Mouse (Mus musculus) cerebellum, postnatal 10 days (tissue): ENCODE data around the gene Lcp2.
A peak's percentile ranks its signal among the peaks of the same experiment; 100 is the strongest.

Experiments
- DNase-seq, 2 experiments: peaks; one replicate each; pipeline ENCODE4 v3.0.0; 2021; ENCODE audit warnings: mixed read lengths in 2 of 2

The Lcp2 gene

GRCm38 (mm10) chr11:34048375-34049124 is 1.8 kb downstream of the Lcp2 start:
- no peak for DNase-seq

DNA sequence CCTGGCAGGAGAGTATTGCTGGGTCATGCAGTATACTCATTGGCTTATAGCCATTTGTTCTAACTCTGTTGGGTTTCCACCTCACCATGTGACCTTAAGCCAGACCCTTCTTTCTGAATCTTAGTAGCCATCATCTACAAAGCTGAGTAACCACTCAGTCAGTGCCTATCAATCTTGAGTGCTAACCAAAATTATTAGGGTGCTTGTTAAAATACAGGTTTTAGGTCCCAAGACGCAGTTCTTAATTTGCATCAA is 2.3 kb downstream of the Lcp2 start:
- DNase-seq = no peak

GRCm38 (mm10) chr11:34050063-34050462 is 3.3 kb downstream of the Lcp2 start:
- DNase-seq = no peak

DNA sequence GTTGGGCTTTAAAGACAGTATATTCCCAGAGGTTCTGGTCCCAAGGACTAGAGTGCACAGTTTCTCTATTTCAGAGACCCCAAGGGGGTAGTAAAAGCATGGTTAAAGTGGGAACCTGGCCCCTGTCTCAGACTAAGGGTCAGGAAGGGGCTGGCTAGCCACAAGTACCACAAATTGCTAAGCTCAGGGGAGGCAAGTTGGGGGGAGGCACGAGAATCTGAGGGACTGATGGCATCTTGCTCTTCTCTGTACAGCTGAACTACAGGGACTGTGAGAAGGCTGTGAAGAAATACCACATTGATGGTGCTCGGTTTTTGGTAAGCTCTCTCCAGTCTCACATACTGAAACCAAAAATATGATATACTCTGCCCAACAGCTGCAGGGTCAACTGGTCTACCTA is 3.9 kb downstream of the Lcp2 start:
- no peak for DNase-seq

DNA sequence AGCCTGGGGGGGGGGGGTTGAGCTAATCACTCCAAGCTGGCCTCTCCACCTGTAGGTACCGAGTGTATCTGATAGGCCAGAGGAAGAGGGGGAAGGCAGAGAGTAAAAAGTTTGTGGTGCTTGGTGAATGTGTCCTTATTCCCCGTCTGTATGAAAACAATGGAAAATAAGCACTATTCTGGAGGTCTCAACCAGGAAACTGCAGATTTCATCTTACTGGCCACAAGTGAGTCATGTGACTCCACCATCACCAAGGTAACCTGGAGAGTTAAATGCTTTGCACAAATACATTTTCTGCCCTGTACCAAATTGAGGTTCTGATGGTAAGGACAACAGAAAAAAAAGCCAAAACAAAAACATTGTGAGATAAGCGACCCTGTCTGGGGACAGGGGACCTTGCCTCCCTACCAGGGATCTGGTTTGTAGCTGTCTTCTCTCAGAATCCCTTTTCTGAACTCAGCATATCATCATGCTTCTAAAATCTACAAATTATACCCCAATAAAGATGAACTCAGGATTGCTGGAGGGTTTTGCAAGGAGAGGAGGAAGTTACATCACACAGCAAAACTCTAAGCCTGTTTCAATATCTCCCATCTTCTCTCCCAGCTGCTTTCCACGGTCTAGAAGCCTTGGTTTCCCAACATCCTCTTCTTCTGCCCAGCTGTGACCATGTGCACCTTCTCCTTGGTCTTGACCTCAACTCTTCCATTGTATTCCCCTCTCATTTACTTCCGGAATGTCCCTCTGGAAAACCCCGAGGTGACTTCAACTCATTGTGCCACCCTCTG is 6.5 kb downstream of the Lcp2 start:
- no peak for DNase-seq

DNA sequence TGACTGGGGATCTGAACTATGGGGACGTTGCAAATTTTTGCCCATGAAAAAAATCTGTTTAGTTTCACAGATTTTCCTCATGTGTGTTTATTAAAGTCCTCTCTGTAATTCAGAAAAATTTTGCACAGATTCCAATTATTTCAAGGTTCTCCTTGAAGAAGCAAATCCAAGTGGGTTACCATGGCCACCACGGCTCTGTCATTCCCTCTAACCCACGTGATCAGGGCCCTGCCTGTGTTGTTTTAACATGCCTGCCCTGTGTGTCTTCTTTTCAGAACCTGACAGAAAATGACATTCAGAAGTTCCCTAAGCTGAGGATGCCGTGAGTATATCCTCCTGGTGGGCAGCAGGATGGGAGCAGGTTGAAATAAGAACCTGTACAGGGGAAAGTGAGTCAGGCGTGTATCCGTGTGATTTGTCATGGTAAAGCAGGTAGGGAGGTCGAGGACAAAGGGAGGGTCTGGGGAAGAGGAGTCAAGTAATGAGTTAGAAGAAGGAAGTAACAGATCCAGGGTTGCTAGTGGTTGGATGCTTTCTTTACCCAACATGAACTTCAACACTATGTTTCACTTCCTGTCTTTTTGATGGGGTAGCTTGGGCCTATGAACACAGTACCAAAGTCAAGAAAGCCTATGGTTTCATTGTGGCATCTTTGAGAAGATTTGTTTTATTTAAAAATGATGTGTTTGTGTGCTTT is 7.5 kb downstream of the Lcp2 start:
- no peak for DNase-seq

DNA sequence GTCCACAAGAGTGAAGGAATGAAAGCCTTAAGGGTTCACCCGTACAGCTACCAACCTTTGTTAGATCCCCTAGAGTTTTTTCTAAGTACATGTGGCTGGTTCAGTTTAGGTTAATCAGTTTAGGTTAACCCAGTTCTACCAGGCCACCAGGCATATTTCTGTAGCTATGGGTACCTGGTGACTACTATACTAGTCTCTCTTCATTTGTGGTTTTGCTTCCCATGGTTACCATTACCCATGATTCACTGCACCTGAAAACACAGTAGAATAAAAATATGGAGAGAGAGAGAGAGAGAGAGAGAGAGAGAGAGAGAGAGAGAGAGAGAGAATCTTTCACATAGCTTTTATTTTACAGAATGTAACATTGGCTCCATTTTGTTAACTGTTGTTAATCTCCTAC is 10.0 kb downstream of the Lcp2 start:
- no peak for DNase-seq

- DNase-seq = no peak
Measured at GRCm38 (mm10) chr11:34058332-34058731, 11.6 kb downstream of the Lcp2 start.

- DNase-seq = peak in 1 of 2 experiments; percentile 10
Measured at GRCm38 (mm10) chr11:34058960-34059359, 12.2 kb downstream of the Lcp2 start.

- DNase-seq = no peak
Measured at GRCm38 (mm10) chr11:34061740-34062139, 15.0 kb downstream of the Lcp2 start.

DNA sequence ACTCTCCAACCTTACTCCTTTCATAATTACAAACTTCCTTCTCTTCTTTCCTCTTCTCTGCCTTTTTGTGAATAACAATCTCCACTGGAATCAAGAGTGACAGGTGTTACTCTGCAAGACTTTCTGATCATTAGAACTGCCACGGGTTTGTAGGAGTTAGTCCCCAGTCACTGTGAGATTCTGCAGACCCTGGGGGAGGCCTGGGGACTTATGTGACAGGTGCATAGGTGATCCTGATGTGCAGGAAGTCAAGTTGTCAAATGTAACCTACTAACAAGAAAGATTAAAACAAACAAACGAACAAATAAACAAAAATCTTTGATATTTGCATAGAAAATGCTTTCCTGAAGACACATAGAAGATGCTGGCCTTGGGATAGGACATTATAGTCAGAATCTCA is 16.5 kb downstream of the Lcp2 start:
- DNase-seq = no peak

- no peak for DNase-seq
Measured at GRCm38 (mm10) chr11:34063702-34064485, 17.2 kb downstream of the Lcp2 start.

- DNase-seq = no peak
Measured at GRCm38 (mm10) chr11:34070596-34070995, 23.9 kb downstream of the Lcp2 start.

GRCm38 (mm10) chr11:34072309-34072708 is 25.6 kb downstream of the Lcp2 start:
- no peak for DNase-seq

GRCm38 (mm10) chr11:34073776-34074175 is 27.1 kb downstream of the Lcp2 start:
- peak; percentile 86 to 88 for DNase-seq

DNA sequence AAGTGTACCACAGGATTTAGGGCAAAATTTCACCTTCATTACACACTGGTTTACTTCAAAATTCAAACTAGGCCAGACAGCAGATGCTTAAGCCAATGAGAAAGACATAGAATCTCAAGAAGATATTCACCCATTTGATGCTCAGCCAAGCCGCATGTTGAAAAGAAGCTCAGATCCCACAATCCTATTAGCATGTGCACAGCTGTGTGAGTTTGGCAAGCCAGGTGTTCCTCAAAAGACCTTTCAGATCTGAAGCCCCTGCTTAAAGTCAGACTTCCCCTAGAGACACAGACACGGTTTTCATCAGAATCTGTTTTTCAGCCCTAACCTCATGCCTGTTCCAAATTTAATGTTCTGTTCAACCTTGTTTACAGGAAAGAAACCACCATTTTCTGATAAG is 31.1 kb downstream of the Lcp2 start:
- no peak for DNase-seq

DNA sequence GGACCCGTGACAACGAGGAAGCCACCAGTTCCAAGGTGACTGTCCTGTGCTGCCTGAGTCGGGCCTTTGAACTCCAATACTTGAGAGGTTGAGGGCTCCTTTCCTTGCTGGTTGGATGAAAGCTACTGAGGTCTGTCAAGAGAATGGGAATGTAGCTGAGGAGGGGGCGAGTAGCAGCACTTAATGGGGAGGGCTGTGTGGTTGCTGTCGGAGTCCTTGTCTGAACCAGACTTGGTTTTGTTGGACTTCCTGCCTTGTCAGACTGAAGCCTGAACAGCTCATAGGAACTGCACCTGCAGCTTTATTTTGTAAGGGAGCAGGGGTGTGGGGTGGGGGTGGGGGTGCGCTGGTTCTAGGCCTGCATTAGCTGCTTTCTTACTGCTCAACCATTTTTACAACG is 31.9 kb downstream of the Lcp2 start:
- DNase-seq = no peak

- peak; percentile 82 for DNase-seq
Measured at GRCm38 (mm10) chr11:34079542-34080464, 33.1 kb downstream of the Lcp2 start.

GRCm38 (mm10) chr11:34083795-34084194 is 37.1 kb downstream of the Lcp2 start:
- DNase-seq = no peak

DNA sequence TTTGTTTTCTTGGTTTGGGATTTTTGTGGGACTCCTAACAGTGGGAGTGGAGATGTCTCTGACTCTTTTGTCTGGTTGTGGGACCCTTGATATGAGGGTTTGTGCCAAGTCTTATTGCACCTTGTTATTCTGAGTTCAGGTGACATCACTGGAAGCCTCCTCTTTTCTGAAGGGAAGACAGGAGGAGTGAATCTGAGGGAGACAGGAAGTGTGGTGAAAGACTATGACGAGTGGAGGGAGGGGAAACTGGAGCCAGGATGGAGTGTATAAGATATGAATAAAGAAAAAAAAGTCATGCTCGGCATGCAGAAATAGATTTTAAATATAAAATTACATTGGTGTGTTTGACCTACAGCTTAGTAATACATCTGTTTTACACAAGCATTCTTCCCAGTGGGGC is 37.9 kb downstream of the Lcp2 start:
- no peak for DNase-seq

DNA sequence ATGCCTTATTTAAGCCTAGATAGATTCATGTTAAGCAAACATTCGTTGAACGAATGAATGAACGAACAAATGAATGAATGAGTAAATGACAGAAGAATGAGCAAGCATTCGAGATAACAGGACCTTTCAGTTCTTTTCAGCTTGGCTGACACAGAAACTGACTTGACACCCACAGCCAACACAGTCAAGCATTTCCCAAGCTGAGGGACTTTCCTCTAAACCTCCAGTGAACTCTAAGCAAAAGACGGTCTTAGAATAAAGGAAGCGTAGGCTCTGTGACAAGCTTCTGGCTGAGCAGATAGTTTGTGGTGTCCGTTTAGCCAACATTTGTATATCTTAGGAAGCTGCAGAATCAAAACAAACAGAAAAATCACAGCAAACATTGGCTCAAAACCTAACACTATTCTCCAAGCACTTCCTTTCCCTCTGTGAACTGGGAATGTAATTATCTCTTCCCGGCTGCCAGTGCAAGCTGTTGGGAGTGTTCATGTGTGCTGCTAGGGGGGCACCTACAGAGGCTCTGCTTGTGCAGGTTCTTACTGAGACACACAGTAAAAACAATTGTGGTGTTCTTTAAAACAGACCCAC is 39.5 kb downstream of the Lcp2 start:
- no peak for DNase-seq

- DNase-seq = no peak
Measured at GRCm38 (mm10) chr11:34087064-34087463, 40.3 kb downstream of the Lcp2 start.
